Mouse (Mus musculus): ENCODE data around the gene Map3k12. TPM values are rescaled to one million over a fixed set of nuclear protein-coding genes. Genes with fewer than 3 reads are reported as not detected.

The Map3k12 gene
- total RNA-seq, 2 experiments from 2014 or later = 96.4 to 103 TPM

GRCm38 (mm10) chr15:102458904-102459317, 58.0 kb downstream of the Map3k12 start, which contains the start of gene Prr13:
TSS of gene Prr13 (plus strand) at chr15:102459028.
- DNase-seq = peak; percentile 79 to 83

GRCm38 (mm10) chr15:102458050-102458736, 58.7 kb downstream of the Map3k12 start:
- no peak for DNase-seq

- no peak for DNase-seq
Observed at GRCm38 (mm10) chr15:102455993-102456392, 60.9 kb downstream of the Map3k12 start.

- DNase-seq = no peak
Observed at GRCm38 (mm10) chr15:102451666-102452430, 65.0 kb downstream of the Map3k12 start.

GRCm38 (mm10) chr15:102450928-102451327, 65.9 kb downstream of the Map3k12 start:
- no peak for DNase-seq

GRCm38 (mm10) chr15:102449366-102449765, 67.5 kb downstream of the Map3k12 start:
- DNase-seq = no peak

Other genes with a start within 250 kb of the Map3k12 start
- gene Gm9918, start 246.5 kb downstream of the Map3k12 start, total RNA-seq (2021) = not detected
- 10 to 100 TPM; 33.9 to 37.3 TPM for gene Mfsd5, start 237.6 kb downstream of the Map3k12 start, total RNA-seq (2021)
- 1 to 10 TPM; 1.4 to 1.8 TPM for gene Espl1, start 220.8 kb downstream of the Map3k12 start, total RNA-seq (2021)
- gene Pfdn5, start 190.9 kb downstream of the Map3k12 start, total RNA-seq (2021) = 100 to 1,000 TPM; 400 to 436 TPM
- 10 to 100 TPM; 65.9 to 69.8 TPM for gene Myg1, start 185.4 kb downstream of the Map3k12 start, total RNA-seq (2021)
- gene Aaas, start 166.3 kb downstream of the Map3k12 start, total RNA-seq (2021) = 10 to 100 TPM; 21.4 to 24.2 TPM
- gene Sp7, start 149.9 kb downstream of the Map3k12 start, total RNA-seq (2021) = under 1 TPM; 0.38 to 0.57 TPM
- gene Sp1, start 110.9 kb downstream of the Map3k12 start, total RNA-seq (2021) = 10 to 100 TPM; 22.4 to 23.1 TPM
- under 1 TPM; 0.42 to 0.51 TPM for gene Amhr2, start 71.7 kb downstream of the Map3k12 start, total RNA-seq (2021)
- 10 to 100 TPM; 40.6 to 41.0 TPM for gene Prr13, start 58.0 kb downstream of the Map3k12 start, total RNA-seq (2021)
- gene Pcbp2, start 46.5 kb downstream of the Map3k12 start, total RNA-seq (2021) = 100 to 1,000 TPM; 448 to 513 TPM
- gene Gm10337, start 13.3 kb downstream of the Map3k12 start, total RNA-seq (2021) = not detected
- 10 to 100 TPM; 32.2 to 36.9 TPM for gene Tarbp2, start 1.1 kb upstream of the Map3k12 start, total RNA-seq (2021)
- 1 to 10 TPM; 3.7 to 4.3 TPM for gene Npff, start 7.9 kb upstream of the Map3k12 start, total RNA-seq (2021)
- gene Gm28047, start 108.0 kb upstream of the Map3k12 start, total RNA-seq (2021) = 1 to 10 TPM in 1 of 2 experiments, not detected in 1; 3.1 TPM
- gene Atf7, start 108.4 kb upstream of the Map3k12 start, total RNA-seq (2021) = 10 to 100 TPM; 40.4 to 45.0 TPM
- gene Atp5g2, start 155.3 kb upstream of the Map3k12 start, total RNA-seq (2021) = 10 to 100 TPM; 10.6 to 17.2 TPM
- 10 to 100 TPM; 86.7 to 89.8 TPM for gene Calcoco1, start 205.1 kb upstream of the Map3k12 start, total RNA-seq (2021)

All from layer of hippocampus, postnatal 36 days (tissue).